Mouse (Mus musculus): ENCODE data around the gene Thnsl1. TPM values are rescaled to one million over a fixed set of nuclear protein-coding genes. Genes with fewer than 3 reads are reported as not detected.

Gene Thnsl1
- 15.7 and 17.6 TPM in 2 replicates for polyA plus RNA-seq (2015; fragmentation: Nextera tagmentation; extraction: Ambion mirVana)

DNA sequence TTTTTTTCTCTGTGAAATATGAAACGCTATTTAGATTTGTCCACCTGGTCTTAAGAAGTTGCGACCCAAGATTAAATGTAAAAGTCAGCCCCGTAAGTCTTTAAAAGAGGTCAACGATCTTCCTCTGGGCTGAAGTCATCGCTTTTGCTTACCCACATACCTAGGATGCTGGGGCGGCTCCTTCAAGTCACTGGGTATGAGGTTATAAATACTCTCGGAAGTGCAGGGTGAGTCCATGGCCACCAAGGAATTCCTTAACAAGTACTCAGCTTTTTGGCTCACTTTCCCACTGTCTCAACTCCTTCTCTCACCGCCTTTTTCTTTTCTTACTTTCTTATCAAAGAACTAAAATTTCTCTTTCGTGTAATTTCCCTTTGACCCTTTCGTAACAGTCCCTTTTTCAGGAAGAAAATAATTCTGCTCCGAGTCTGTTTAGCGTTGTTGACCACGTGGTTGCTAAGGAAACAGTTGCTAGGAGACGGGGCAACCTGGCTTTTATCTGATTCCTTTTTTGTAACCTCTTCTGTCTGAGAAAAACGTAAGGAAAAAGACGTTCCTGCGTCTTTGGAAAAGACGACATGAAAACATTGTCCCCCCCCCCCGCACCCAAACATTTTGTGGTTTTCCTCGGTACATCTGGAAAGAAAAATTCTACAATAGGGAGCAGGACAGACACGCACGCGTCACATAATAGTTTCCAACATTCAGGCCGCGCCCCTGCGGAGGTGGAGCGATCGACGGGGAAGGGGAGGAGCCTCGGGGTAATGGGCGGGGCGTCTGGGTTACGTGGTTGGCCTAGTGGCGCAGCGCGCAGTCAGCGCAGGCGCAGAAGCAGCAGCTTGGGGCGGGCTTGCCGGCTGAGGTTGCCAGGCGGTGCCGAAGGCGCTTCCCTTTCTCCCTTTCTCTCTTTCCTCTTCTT lies at the start of gene Thnsl1, which contains the start of gene Enkur:
Gene Thnsl1, plus strand, starts transcription at position 813 of the 919 bp plus-strand sequence.
Gene Enkur, minus strand, starts transcription at position 454 of the 919 bp plus-strand sequence.

Other genes starting within 250 kb of the Thnsl1 start
- gene Arhgap21, start 236.8 kb upstream of the Thnsl1 start, polyA plus RNA-seq (2015; fragmentation: Nextera tagmentation; extraction: Ambion mirVana): 28.9 and 29.1 TPM in 2 replicates
- 3.5 and 3.7 TPM in 2 replicates for gene Enkur, start 359 bp upstream of the Thnsl1 start, polyA plus RNA-seq (2015; fragmentation: Nextera tagmentation; extraction: Ambion mirVana)
- 4.3 and 4.9 TPM in 2 replicates for gene Gpr158, start 161.8 kb downstream of the Thnsl1 start, polyA plus RNA-seq (2015; fragmentation: Nextera tagmentation; extraction: Ambion mirVana)